Mouse (Mus musculus) telencephalon, adult 2 months (tissue): Measurements from ENCODE around the gene Gpr153.

Experiments used
- DNase-seq: peaks from one replicate; pipeline ENCODE4 v3.0.0-alpha.2; 2011; ENCODE audit warnings: low read depth, low spot score

Gene Gpr153

GRCm38 (mm10) chr4:152315498-152316213 is 41.6 kb downstream of the Gpr153 start:
- DNase-seq = no peak

DNA sequence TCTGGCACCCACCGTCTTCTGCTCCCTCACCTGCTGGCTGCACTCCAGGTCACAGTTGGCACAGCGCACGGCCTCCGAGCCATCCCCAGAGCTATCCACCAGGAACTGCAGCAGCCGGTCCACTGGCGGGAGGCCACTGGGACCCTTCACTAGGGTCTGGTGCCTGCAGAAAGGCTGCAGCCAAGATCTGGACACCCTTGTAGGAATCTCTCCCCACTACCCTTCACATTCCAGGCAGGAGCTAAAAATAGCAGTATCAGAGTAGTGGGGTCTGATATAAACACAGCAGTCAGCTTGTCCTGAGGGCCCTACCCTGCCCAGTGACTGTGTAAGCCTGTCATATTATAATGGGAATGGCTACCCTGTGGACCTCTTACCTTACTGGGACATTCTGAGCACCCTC is 43.6 kb downstream of the Gpr153 start:
- DNase-seq = no peak

DNA sequence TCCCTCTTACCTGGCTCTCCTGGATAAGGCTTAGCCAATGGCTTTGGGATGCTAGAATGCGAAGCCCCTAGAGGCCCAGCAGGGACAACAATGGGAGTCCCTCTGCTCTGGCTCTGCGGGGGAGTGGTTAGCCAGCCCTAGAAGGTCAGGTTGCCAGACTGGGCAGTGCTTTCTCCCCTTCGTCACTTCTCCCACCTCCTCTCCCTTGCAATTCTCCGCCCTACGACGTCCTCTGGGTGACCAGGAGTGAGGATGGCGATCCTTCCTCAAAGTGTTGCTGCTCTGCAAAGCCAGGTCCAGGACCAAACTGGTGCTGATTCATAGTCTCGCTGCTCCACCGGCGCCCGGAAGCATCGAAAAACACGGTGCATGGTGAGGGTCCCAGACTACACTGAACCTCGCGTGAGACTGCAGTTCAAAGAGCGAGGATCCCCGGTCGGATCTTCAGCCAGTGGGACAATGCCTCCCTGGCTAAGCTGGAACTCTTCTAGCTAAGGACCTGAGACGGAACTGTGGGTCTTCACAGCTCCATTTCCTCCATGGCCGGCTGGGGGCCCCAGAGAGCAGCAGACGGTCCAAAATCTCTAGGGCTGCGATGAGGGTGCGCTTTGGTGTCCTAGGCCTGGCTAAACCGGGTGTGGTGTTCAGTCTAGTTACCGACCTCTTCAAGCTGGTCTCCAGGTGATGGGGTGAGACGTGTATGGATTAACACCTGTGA is 44.6 kb downstream of the Gpr153 start, which contains the start of gene Rnf207:
Gene Rnf207, minus strand, starts transcription at position 477 of the 718 bp plus-strand sequence.
- no peak for DNase-seq

DNA sequence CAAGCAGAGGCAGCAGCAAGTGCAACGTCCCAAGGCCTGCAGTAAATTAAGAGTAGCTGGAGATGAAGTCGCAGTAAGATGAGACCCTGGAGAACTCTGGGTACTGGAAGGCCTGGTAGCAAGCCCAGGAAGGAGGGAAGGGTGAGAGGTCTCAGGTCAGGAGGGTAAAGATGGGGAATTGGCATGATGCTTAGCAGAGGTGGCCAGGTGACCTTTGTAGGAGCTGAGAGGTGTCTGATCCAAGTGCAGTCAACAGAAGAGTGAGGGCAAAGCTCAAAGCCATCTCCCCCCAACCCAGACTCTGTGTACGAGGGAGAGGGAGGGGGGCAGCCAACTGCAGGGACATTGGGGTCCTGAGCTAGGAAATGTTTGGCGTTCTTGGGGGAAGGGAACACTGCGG is 47.4 kb downstream of the Gpr153 start:
- no peak for DNase-seq

- no peak for DNase-seq
Observed at GRCm38 (mm10) chr4:152324641-152325562, 50.9 kb downstream of the Gpr153 start.

- peak; percentile 99 for DNase-seq
Observed at GRCm38 (mm10) chr4:152325574-152326411, 51.8 kb downstream of the Gpr153 start, which contains the start of gene Rpl22. Gene Rpl22, plus strand, starts transcription at chr4:152325742.

DNA sequence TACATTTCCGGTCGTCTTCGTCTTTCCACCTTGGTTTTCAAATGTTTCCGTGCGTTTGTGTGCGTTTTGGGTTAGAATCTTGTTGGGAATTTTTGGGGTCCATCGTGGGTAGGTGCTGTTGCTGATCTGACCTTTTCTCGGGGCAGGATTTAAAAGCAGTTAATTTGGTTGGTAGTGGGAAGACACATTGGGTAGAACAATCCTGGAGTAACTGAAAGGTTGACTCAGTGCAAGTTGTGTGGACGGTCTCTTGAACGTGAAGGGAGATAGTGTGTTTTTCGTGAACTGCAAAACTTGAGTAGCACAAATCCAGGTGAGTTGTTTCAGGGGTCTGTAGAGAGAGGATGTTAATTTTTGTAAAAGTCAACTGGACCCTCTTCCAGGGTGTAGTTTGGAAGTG is 52.5 kb downstream of the Gpr153 start:
- DNase-seq = no peak

GRCm38 (mm10) chr4:152328691-152329090 is 54.7 kb downstream of the Gpr153 start:
- DNase-seq = no peak

- no peak for DNase-seq
Observed at GRCm38 (mm10) chr4:152332952-152333351, 58.9 kb downstream of the Gpr153 start.

- DNase-seq = no peak
Observed at GRCm38 (mm10) chr4:152333587-152333986, 59.6 kb downstream of the Gpr153 start.
